Mouse (Mus musculus): ENCODE data around the gene Pcnx4. TPM values are rescaled to one million over a fixed set of nuclear protein-coding genes. Genes with fewer than 3 reads are reported as not detected.

The Pcnx4 gene
- polyA plus RNA-seq, 1 experiment from 2014 or later = 2.9 TPM

DNA sequence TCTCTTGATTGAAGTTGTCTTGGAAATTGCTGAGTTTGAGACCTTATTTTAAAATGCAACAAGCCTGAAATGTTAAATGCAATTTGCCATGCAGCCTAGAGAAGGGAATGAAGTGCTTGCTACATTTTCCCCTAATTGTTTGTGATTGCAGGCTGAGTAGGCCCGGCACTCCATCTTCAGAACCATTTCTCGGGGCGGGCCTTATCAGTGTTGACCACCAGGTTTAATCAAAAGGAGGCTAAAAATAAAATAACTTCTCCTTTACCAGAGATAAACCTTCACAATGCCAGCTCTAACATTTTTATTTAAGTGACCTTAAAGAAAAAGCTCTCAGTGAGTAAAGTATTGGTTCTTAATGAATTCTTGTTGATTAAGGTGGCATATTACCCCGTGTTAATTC, 10.6 kb upstream of the Pcnx4 start:
- Histone ChIP-seq H3K27me3 (no peaks in the 10 kb centered on the region), H3K9ac (no peak overlapping the region), H3K4me3 (replicated peaks) (no peak overlapping the region), H3K36me3 (no peaks in the 10 kb centered on the region), H3K4me1 (replicated peaks) (peaks cover 9% of the 10 kb centered on the region), H3K27ac (no peak overlapping the region), H3K9me3 (replicated peaks) (no peaks in the 10 kb centered on the region), H3K4me2 (no peak overlapping the region)
- DNase-seq (peak; percentile 28), ATAC-seq (ENCODE audit: low read depth) (peak; percentile 62; the same call in 1 of the 2 replicates)
- WGBS (ENCODE audit: insufficient replicate concordance) = 20% methylated on average over 4 of the region's 4 CpGs

DNA sequence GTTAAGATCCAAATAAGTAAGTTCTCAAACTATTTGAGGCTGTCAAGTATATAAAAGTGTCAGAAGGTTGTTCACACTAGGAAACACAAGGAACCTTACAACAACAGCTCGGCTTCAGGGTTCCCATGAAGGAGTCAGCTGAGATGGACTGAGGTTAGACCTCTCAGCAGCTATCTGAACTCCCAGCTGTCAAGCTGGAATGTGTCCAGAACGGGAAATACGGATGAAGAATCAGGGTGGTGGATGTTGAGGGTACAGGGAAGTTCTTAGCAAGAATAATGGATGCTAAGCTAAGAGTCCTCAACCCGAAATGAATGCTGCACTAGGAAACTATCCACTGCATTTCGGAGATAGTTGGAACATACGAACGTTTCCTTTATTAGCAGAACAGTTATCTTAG, 3.9 kb upstream of the Pcnx4 start:
- no peak for ATAC-seq (ENCODE audit: low read depth)
- WGBS (ENCODE audit: insufficient replicate concordance) = 64% methylated on average over 7 of the region's 7 CpGs

DNA sequence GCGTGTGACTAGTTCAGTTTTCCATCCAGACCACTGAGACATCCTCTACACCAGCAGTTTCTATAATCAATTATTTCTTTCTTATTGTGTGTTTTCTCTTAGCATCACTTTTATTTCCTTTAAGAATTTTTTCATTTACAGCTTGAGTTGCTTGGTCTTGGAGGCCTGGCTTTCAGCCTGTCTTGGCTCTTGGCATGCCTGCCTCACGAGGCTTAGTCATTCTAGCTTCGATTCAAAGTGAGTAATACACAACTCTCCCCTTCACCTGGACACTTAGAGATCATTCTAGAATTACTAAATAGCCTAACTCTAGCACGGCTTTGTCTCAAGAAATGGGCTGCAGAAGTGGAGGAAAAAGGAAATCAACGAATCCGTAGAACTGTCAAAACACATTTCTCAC, 2.2 kb upstream of the Pcnx4 start:
- H3K4me2 ChIP-seq = no peak overlapping the region
- 67% methylated on average over 6 of the region's 6 CpGs for WGBS (ENCODE audit: insufficient replicate concordance)
- no peaks in the 10 kb centered on the region for H3K36me3 ChIP-seq
- H3K27ac ChIP-seq = no peak overlapping the region
- H3K27me3 ChIP-seq = no peaks in the 10 kb centered on the region
- no peak overlapping the region for H3K4me3 ChIP-seq (replicated peaks)
- no peaks in the 10 kb centered on the region for H3K9me3 ChIP-seq (replicated peaks)
- H3K4me1 ChIP-seq (replicated peaks) = peaks cover 17% of the 10 kb centered on the region
- ATAC-seq (ENCODE audit: low read depth) = no peak
- DNase-seq = no peak
- no peak overlapping the region for H3K9ac ChIP-seq

More for the DNA sequence above, 3.9 kb upstream of the Pcnx4 start:
- H3K4me1 ChIP-seq (replicated peaks) = peaks cover 14% of the 10 kb centered on the region
- no peaks in the 10 kb centered on the region for H3K36me3 ChIP-seq
- no peak overlapping the region for H3K4me2 ChIP-seq
- no peak overlapping the region for H3K9ac ChIP-seq
- H3K4me3 ChIP-seq (replicated peaks) = no peak overlapping the region
- H3K27me3 ChIP-seq = no peaks in the 10 kb centered on the region
- DNase-seq = no peak
- H3K27ac ChIP-seq = no peak overlapping the region
- H3K9me3 ChIP-seq (replicated peaks) = no peaks in the 10 kb centered on the region

DNA sequence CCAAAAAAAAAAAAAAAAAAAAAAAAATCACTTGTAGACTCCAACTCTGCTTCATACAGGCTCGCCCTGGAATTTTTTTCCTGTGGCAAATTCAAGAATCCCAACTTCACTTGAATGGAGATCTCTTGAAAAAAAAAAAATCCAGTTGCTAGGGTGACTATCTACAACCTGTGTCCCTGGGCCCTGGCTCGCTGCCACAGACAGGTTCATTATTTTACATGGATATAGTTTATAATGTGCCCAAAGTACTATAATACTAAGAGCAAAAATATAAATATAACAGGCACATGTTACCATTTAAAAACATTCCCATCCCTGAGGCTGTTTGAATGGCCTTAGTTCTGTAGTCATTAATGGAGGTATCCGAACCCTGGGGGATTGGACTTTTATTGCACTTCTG, 584 bp upstream of the Pcnx4 start:
- Histone ChIP-seq H3K9ac (no peak overlapping the region; the same call in 1 of the 2 replicates), H3K36me3 (no peaks in the 10 kb centered on the region), H3K9me3 (replicated peaks) (no peaks in the 10 kb centered on the region), H3K4me3 (replicated peaks) (peak overlapping the region; percentile 69), H3K27ac (no peak overlapping the region), H3K27me3 (no peaks in the 10 kb centered on the region), H3K4me2 (peak overlapping the region; percentile 79), H3K4me1 (replicated peaks) (peaks cover 17% of the 10 kb centered on the region)
- DNase-seq (no peak), ATAC-seq (ENCODE audit: low read depth) (no peak)
- WGBS (ENCODE audit: insufficient replicate concordance) = 49% methylated on average over 3 of the region's 3 CpGs

- H3K9ac ChIP-seq = no peak overlapping the region
- WGBS (ENCODE audit: insufficient replicate concordance) = 84% methylated on average over 10 of the region's 10 CpGs
- peaks cover 17% of the 10 kb centered on the region for H3K4me1 ChIP-seq (replicated peaks)
- DNase-seq (no peak), ATAC-seq (ENCODE audit: low read depth) (no peak)
- no peaks in the 10 kb centered on the region for H3K27me3 ChIP-seq
- no peak overlapping the region for H3K27ac ChIP-seq
- H3K36me3 ChIP-seq = peaks cover 6% of the 10 kb centered on the region
- no peak overlapping the region for H3K4me3 ChIP-seq (replicated peaks)
- H3K4me2 ChIP-seq = no peak overlapping the region
- no peaks in the 10 kb centered on the region for H3K9me3 ChIP-seq (replicated peaks)
These were observed 2.4 kb downstream of the Pcnx4 start for GRCm38 (mm10) chr12:72538571-72538970.

DNA sequence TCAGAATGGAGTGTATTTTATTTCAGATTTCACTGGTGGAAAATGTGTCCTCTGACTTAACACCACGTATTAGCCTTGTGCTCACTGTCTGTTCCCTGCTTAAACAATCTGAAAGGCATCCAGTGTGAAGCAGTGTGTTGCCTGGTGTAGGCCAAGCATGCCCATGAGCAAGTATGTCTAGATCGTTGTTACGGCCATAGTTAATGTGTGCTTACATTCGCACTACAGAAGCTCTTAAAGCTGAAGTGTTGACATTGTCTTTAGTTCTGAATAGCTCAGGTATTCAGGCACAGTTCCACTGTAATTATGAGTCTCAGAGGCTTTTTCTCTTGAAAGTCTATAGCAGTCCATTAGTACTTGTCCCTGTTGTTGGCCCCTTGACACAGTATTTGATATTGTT, 18.2 kb downstream of the Pcnx4 start:
- Histone ChIP-seq H3K36me3 (no peaks in the 10 kb centered on the region), H3K27me3 (no peaks in the 10 kb centered on the region), H3K9ac (no peak overlapping the region), H3K9me3 (replicated peaks) (no peaks in the 10 kb centered on the region), H3K4me3 (replicated peaks) (no peak overlapping the region), H3K4me1 (replicated peaks) (no peaks in the 10 kb centered on the region), H3K4me2 (no peak overlapping the region), H3K27ac (no peak overlapping the region)
- 80% methylated on average over 4 of the region's 4 CpGs for WGBS (ENCODE audit: insufficient replicate concordance)
- ATAC-seq (ENCODE audit: low read depth) (no peak), DNase-seq (no peak)

DNA sequence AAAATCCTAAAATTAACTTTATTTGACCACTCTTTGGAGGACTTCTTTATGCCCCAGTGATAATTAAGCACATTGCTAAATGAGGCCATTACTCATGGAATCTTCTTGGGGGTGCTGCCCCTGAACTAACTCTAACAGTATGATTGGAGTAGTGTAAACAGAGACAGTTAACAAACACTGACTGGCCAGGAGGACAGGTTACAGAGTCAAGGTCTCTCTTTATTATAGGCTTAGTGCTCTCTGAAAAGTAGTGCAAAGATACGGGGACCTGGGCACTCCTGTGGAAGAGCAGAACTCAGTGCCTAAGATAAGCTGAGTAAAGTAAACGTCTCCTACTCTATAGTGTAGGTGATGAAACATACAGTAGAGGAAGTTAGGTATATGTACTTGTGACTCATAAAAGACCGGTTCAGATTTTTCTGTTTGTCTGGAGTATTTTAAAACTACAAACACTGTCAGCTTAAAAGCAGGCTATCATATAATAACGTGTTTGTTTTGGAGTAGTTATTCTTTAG, 28.2 kb downstream of the Pcnx4 start:
- Histone ChIP-seq H3K4me1 (replicated peaks) (no peaks in the 10 kb centered on the region), H3K9me3 (replicated peaks) (no peaks in the 10 kb centered on the region), H3K27me3 (no peaks in the 10 kb centered on the region), H3K36me3 (no peaks in the 10 kb centered on the region), H3K9ac (no peak overlapping the region), H3K4me3 (replicated peaks) (no peak overlapping the region), H3K27ac (no peak overlapping the region), H3K4me2 (no peak overlapping the region)
- ATAC-seq (ENCODE audit: low read depth) (peak; percentile 45), DNase-seq (no peak)
- WGBS (ENCODE audit: insufficient replicate concordance) = 58% methylated on average over 4 of the region's 4 CpGs

GRCm38 (mm10) chr12:72582021-72582420, 45.8 kb downstream of the Pcnx4 start:
- Histone ChIP-seq H3K36me3 (no peaks in the 10 kb centered on the region), H3K4me3 (replicated peaks) (no peak overlapping the region), H3K27ac (no peak overlapping the region), H3K4me1 (replicated peaks) (peaks cover 3% of the 10 kb centered on the region; the same call in 1 of the 2 replicates), H3K4me2 (no peak overlapping the region), H3K9ac (no peak overlapping the region), H3K9me3 (replicated peaks) (no peaks in the 10 kb centered on the region), H3K27me3 (no peaks in the 10 kb centered on the region)
- 63% methylated on average over 3 of the region's 3 CpGs for WGBS (ENCODE audit: insufficient replicate concordance)
- DNase-seq = no peak
- peak; percentile 26; the same call in 1 of the 2 replicates for ATAC-seq (ENCODE audit: low read depth)

- no peaks in the 10 kb centered on the region for H3K9me3 ChIP-seq (replicated peaks)
- H3K4me2 ChIP-seq = no peak overlapping the region
- ATAC-seq (ENCODE audit: low read depth) (no peak), DNase-seq (no peak)
- H3K9ac ChIP-seq = no peak overlapping the region
- H3K27me3 ChIP-seq = no peaks in the 10 kb centered on the region
- WGBS (ENCODE audit: insufficient replicate concordance) = 50% methylated on average over 2 of the region's 2 CpGs
- H3K4me3 ChIP-seq (replicated peaks) = no peak overlapping the region
- H3K4me1 ChIP-seq (replicated peaks) = peaks cover 3% of the 10 kb centered on the region; the same call in 1 of the 2 replicates
- no peaks in the 10 kb centered on the region for H3K36me3 ChIP-seq
- no peak overlapping the region for H3K27ac ChIP-seq
These were observed 46.9 kb downstream of the Pcnx4 start for GRCm38 (mm10) chr12:72583099-72583498.

DNA sequence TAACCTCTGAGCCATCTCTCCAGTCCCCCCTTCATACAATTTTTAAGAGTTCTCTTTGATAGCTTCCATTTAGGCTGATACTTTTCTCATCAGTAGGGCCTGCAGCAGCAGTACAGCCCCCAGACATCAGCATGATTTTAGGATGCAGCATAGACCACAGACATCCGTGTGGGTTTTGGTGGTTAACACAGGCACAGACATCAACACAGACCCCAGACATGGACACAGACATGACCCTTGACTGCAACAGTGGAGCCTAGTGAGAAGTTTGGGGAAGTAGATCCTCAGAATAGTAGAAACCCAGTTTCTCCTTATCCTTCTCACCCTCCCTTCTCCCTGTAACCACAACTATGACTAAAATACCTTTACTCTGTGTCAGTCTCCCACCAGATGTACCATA, 49.2 kb downstream of the Pcnx4 start:
- Histone ChIP-seq H3K4me2 (no peak overlapping the region), H3K27ac (no peak overlapping the region), H3K4me1 (replicated peaks) (peaks cover 3% of the 10 kb centered on the region; the same call in 1 of the 2 replicates), H3K9me3 (replicated peaks) (no peaks in the 10 kb centered on the region), H3K9ac (no peak overlapping the region), H3K36me3 (no peaks in the 10 kb centered on the region), H3K27me3 (no peaks in the 10 kb centered on the region), H3K4me3 (replicated peaks) (no peak overlapping the region)
- WGBS (ENCODE audit: insufficient replicate concordance) = 29% methylated on average over 1 of the region's 1 CpGs
- ATAC-seq (ENCODE audit: low read depth) = no peak
- DNase-seq = no peak

DNA sequence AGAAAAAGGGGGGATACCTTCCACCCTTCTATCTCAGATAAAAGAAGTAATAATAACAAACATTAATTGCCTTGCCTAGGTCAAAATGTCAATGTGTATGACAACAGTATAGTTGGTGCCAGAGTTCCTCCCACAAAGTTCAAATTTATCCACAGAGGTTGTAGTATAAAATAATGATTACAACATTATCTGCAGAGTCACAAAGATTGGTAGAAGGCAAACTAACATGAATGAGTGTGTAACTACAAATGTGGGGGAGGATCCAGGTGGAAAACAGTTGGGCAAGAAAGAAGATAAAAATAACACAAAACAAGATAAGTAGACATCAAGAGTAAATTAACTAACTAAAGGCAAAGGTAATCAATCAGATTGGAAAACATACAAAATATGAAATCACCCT, 56.8 kb downstream of the Pcnx4 start:
- no peak overlapping the region for H3K4me3 ChIP-seq (replicated peaks)
- no peaks in the 10 kb centered on the region for H3K4me1 ChIP-seq (replicated peaks)
- no peak for DNase-seq
- no peaks in the 10 kb centered on the region for H3K9me3 ChIP-seq (replicated peaks)
- H3K9ac ChIP-seq = no peak overlapping the region
- H3K27me3 ChIP-seq = no peaks in the 10 kb centered on the region
- no peaks in the 10 kb centered on the region for H3K36me3 ChIP-seq
- H3K4me2 ChIP-seq = no peak overlapping the region
- no peak for ATAC-seq (ENCODE audit: low read depth)
- no peak overlapping the region for H3K27ac ChIP-seq

GRCm38 (mm10) chr12:72594001-72594400, 57.8 kb downstream of the Pcnx4 start:
- H3K27ac ChIP-seq = no peak overlapping the region
- H3K4me1 ChIP-seq (replicated peaks) = no peaks in the 10 kb centered on the region
- H3K27me3 ChIP-seq = no peaks in the 10 kb centered on the region
- DNase-seq (no peak), ATAC-seq (ENCODE audit: low read depth) (no peak)
- no peak overlapping the region for H3K9ac ChIP-seq
- H3K4me3 ChIP-seq (replicated peaks) = no peak overlapping the region
- no peaks in the 10 kb centered on the region for H3K36me3 ChIP-seq
- no peaks in the 10 kb centered on the region for H3K9me3 ChIP-seq (replicated peaks)
- no peak overlapping the region for H3K4me2 ChIP-seq
- 43% methylated on average over 2 of the region's 2 CpGs for WGBS (ENCODE audit: insufficient replicate concordance)
